Mouse (Mus musculus) lung, adult 2 months (tissue): ENCODE results near the gene Lrrc17.

Experiments used
- CTCF ChIP-seq: fragments of 200-500 bp; IDR thresholded peaks from 2 replicates; pipeline ENCODE4 v1.5.1; 2011; ENCODE audit warnings: mild to moderate bottlenecking, low read length, control low read depth; ENCODE audit not compliant: insufficient read depth
- POLR2A ChIP-seq: fragments of 200-500 bp; IDR thresholded peaks from 2 replicates; pipeline ENCODE4 v1.6.1; 2011; ENCODE audit warnings: low read depth, mild to moderate bottlenecking, control low read depth, low read length, borderline replicate concordance; ENCODE audit errors: extremely low read depth

- no peak for TF ChIP-seq CTCF
- no peak for TF ChIP-seq POLR2A
These were observed 31.2 kb downstream of the Lrrc17 start for GRCm38 (mm10) chr5:21574386-21575209.
